Mouse (Mus musculus): Measurements from ENCODE around the gene Cldnd2. TPM values are rescaled to one million over a fixed set of nuclear protein-coding genes. Genes with fewer than 3 reads are reported as not detected.
A peak's percentile ranks its signal among the peaks of the same experiment; 100 is the strongest.

Gene Cldnd2
- polyA plus RNA-seq, 1 experiment from 2014 or later, result not detected

- Histone ChIP-seq H3K36me3 (replicated peaks) (peaks cover 4% of the 10 kb centered on the region; the same call in 1 of the 2 replicates), H3K4me3 (no peak overlapping the region), H3K9me3 (no peaks in the 10 kb centered on the region), H3K4me1 (peaks cover 13% of the 10 kb centered on the region), H3K27ac (no peak overlapping the region), H3K27me3 (replicated peaks) (peaks cover 19% of the 10 kb centered on the region), H3K9ac (no peak overlapping the region), H3K4me2 (no peak overlapping the region)
- no peak for ATAC-seq (replicated peaks)
- WGBS, result 66% methylated on average over 3 of the region's 3 CpGs
Measured at GRCm38 (mm10) chr7:43481191-43481590, 40.6 kb downstream of the Cldnd2 start.

GRCm38 (mm10) chr7:43482090-43482716, 41.6 kb downstream of the Cldnd2 start:
- Histone ChIP-seq H3K36me3 (replicated peaks) (peaks cover 4% of the 10 kb centered on the region; the same call in 1 of the 2 replicates), H3K4me3 (no peak overlapping the region), H3K9me3 (no peaks in the 10 kb centered on the region), H3K27ac (no peak overlapping the region), H3K27me3 (replicated peaks) (peaks cover 16% of the 10 kb centered on the region), H3K4me1 (peaks cover 16% of the 10 kb centered on the region), H3K4me2 (no peak overlapping the region), H3K9ac (no peak overlapping the region; the same call in 1 of the 2 replicates)
- 70% methylated on average over 8 of the region's 8 CpGs for WGBS
- peak; percentile 50 for ATAC-seq (replicated peaks)

- Histone ChIP-seq H3K9me3 (no peaks in the 10 kb centered on the region), H3K4me2 (no peak overlapping the region), H3K4me1 (peaks cover 23% of the 10 kb centered on the region), H3K27ac (no peak overlapping the region), H3K4me3 (no peak overlapping the region), H3K27me3 (replicated peaks) (peaks cover 6% of the 10 kb centered on the region), H3K36me3 (replicated peaks) (peaks cover 4% of the 10 kb centered on the region; the same call in 1 of the 2 replicates), H3K9ac (peak overlapping the region; percentile 17; the same call in 1 of the 2 replicates)
- no peak for ATAC-seq (replicated peaks)
- 25% methylated on average over 10 of the region's 10 CpGs for WGBS
Measured at GRCm38 (mm10) chr7:43483236-43483635, 42.7 kb downstream of the Cldnd2 start.

- no peak for ATAC-seq (replicated peaks)
- WGBS, result 38% methylated on average over 5 of the region's 5 CpGs
Measured at GRCm38 (mm10) chr7:43488646-43489045, 48.1 kb downstream of the Cldnd2 start.

GRCm38 (mm10) chr7:43489631-43490125, 49.1 kb downstream of the Cldnd2 start, which contains the start of gene Iglon5:
Gene Iglon5, minus strand, starts transcription at chr7:43490075.
- H3K27me3 ChIP-seq (replicated peaks), result no peaks in the 10 kb centered on the region
- H3K4me3 ChIP-seq, result peak within 1 kb of the TSS; percentile 84
- H3K9ac ChIP-seq, result peak within 1 kb of the TSS; percentile 96
- WGBS, result under 1% methylated on average over 24 of the region's 41 CpGs
- H3K36me3 ChIP-seq (replicated peaks), result no peaks in the 10 kb centered on the region
- H3K4me1 ChIP-seq, result peaks cover 25% of the 10 kb centered on the region
- peak within 1 kb of the TSS; percentile 68 for H3K4me2 ChIP-seq
- H3K27ac ChIP-seq, result peak within 1 kb of the TSS; percentile 91
- H3K9me3 ChIP-seq, result no peaks in the 10 kb centered on the region
- ATAC-seq (replicated peaks), result peak; percentile 74

More at GRCm38 (mm10) chr7:43488646-43489045, 48.1 kb downstream of the Cldnd2 start:
- no peaks in the 10 kb centered on the region for H3K27me3 ChIP-seq (replicated peaks)
- H3K9ac ChIP-seq, result peak overlapping the region; percentile 96; the same call in 1 of the 2 replicates
- peak overlapping the region; percentile 91 for H3K27ac ChIP-seq
- H3K9me3 ChIP-seq, result no peaks in the 10 kb centered on the region
- H3K4me2 ChIP-seq, result peak overlapping the region; percentile 68
- no peaks in the 10 kb centered on the region for H3K36me3 ChIP-seq (replicated peaks)
- peak overlapping the region; percentile 84 for H3K4me3 ChIP-seq
- H3K4me1 ChIP-seq, result peaks cover 25% of the 10 kb centered on the region

GRCm38 (mm10) chr7:43490182-43490584, 49.6 kb downstream of the Cldnd2 start:
- ATAC-seq (replicated peaks), result peak; percentile 91
- Histone ChIP-seq H3K27ac (peak overlapping the region; percentile 91), H3K9me3 (no peaks in the 10 kb centered on the region), H3K9ac (peak overlapping the region; percentile 96), H3K4me3 (peak overlapping the region; percentile 84), H3K4me2 (peak overlapping the region; percentile 68), H3K27me3 (replicated peaks) (no peaks in the 10 kb centered on the region), H3K4me1 (peaks cover 25% of the 10 kb centered on the region), H3K36me3 (replicated peaks) (no peaks in the 10 kb centered on the region)
- 0% methylated on average over 12 of the region's 13 CpGs for WGBS

- H3K4me1 ChIP-seq, result peaks cover 25% of the 10 kb centered on the region
- no peak overlapping the region for H3K9ac ChIP-seq
- H3K27ac ChIP-seq, result peak overlapping the region; percentile 91; the same call in 1 of the 2 replicates
- H3K9me3 ChIP-seq, result no peaks in the 10 kb centered on the region
- WGBS, result 72% methylated on average over 9 of the region's 9 CpGs
- H3K4me2 ChIP-seq, result peak overlapping the region; percentile 68
- no peaks in the 10 kb centered on the region for H3K27me3 ChIP-seq (replicated peaks)
- peak; percentile 22 for ATAC-seq (replicated peaks)
- no peaks in the 10 kb centered on the region for H3K36me3 ChIP-seq (replicated peaks)
- H3K4me3 ChIP-seq, result peak overlapping the region; percentile 84
Measured at GRCm38 (mm10) chr7:43490861-43491260, 50.3 kb downstream of the Cldnd2 start.

Small RNA genes within 50 kb of the gene (microRNA-seq; reads per million reads assigned to microRNA genes)
- gene Mir7051, result 1.3 reads per million

Other genes with a start within 250 kb of the Cldnd2 start
- 20.1 and 22.7 TPM in 2 replicates for gene Zfp715, start 127.5 kb upstream of the Cldnd2 start, polyA plus RNA-seq (2015; fragmentation: Nextera tagmentation; extraction: Ambion mirVana)
- gene Siglecf, start 89.4 kb upstream of the Cldnd2 start, polyA plus RNA-seq (2015; fragmentation: Nextera tagmentation; extraction: Ambion mirVana), result 0.17 and 0.34 TPM in 2 replicates
- 0.05 TPM in 1 of 2 replicates, not detected in the other for gene Siglecg, start 32.6 kb upstream of the Cldnd2 start, polyA plus RNA-seq (2015; fragmentation: Nextera tagmentation; extraction: Ambion mirVana)
- not detected in 2 replicates for gene Lim2, start 13.1 kb upstream of the Cldnd2 start, polyA plus RNA-seq (2015; fragmentation: Nextera tagmentation; extraction: Ambion mirVana)
- 0.25 TPM in 1 of 2 replicates, not detected in the other for gene Nkg7, start 3.7 kb upstream of the Cldnd2 start, polyA plus RNA-seq (2015; fragmentation: Nextera tagmentation; extraction: Ambion mirVana)
- gene Etfb, start 3.3 kb downstream of the Cldnd2 start, polyA plus RNA-seq (2015; fragmentation: Nextera tagmentation; extraction: Ambion mirVana), result 117 and 130 TPM in 2 replicates
- gene Gm45233, start 3.3 kb downstream of the Cldnd2 start, polyA plus RNA-seq (2015; fragmentation: Nextera tagmentation; extraction: Ambion mirVana), result not detected in 2 replicates
- gene Vsig10l, start 22.4 kb downstream of the Cldnd2 start, polyA plus RNA-seq (2015; fragmentation: Nextera tagmentation; extraction: Ambion mirVana), result 15.6 and 16.0 TPM in 2 replicates
- 9.7 and 10.0 TPM in 2 replicates for gene Iglon5, start 49.3 kb downstream of the Cldnd2 start, polyA plus RNA-seq (2015; fragmentation: Nextera tagmentation; extraction: Ambion mirVana)
- 0.06 TPM in 1 of 2 replicates, not detected in the other for gene 4931406B18Rik, start 65.2 kb downstream of the Cldnd2 start, polyA plus RNA-seq (2015; fragmentation: Nextera tagmentation; extraction: Ambion mirVana)
- gene Cd33, start 103.6 kb downstream of the Cldnd2 start, polyA plus RNA-seq (2015; fragmentation: Nextera tagmentation; extraction: Ambion mirVana), result 0.41 and 0.95 TPM in 2 replicates
- 9.5 and 10.4 TPM in 2 replicates for gene Zfp658, start 121.5 kb downstream of the Cldnd2 start, polyA plus RNA-seq (2015; fragmentation: Nextera tagmentation; extraction: Ambion mirVana)
- gene Zfp719, start 138.8 kb downstream of the Cldnd2 start, polyA plus RNA-seq (2015; fragmentation: Nextera tagmentation; extraction: Ambion mirVana), result 14.6 and 15.3 TPM in 2 replicates
- 0.33 and 0.43 TPM in 2 replicates for gene Zfp819, start 166.4 kb downstream of the Cldnd2 start, polyA plus RNA-seq (2015; fragmentation: Nextera tagmentation; extraction: Ambion mirVana)
- not detected in 2 replicates for gene Ceacam18, start 193.9 kb downstream of the Cldnd2 start, polyA plus RNA-seq (2015; fragmentation: Nextera tagmentation; extraction: Ambion mirVana)
- gene Siglece, start 219.4 kb downstream of the Cldnd2 start, polyA plus RNA-seq (2015; fragmentation: Nextera tagmentation; extraction: Ambion mirVana), result 0.47 and 0.53 TPM in 2 replicates
- gene Ctu1, start 231.2 kb downstream of the Cldnd2 start, polyA plus RNA-seq (2015; fragmentation: Nextera tagmentation; extraction: Ambion mirVana), result 27.6 and 33.8 TPM in 2 replicates
- not detected in 2 replicates for gene Klk14, start 249.6 kb downstream of the Cldnd2 start, polyA plus RNA-seq (2015; fragmentation: Nextera tagmentation; extraction: Ambion mirVana)

Measured in midbrain, embryonic 15.5 days (tissue).